Mouse (Mus musculus) ES-E14 (cell line): ENCODE results near the gene Cbll1.

Experiments used
- HCFC1 ChIP-seq: IDR thresholded peaks from 2 replicates; pipeline ENCODE4 v1.6.1; 2012; ENCODE audit warnings: low read length, inconsistent platforms, borderline replicate concordance; ENCODE audit not compliant: insufficient read depth
- MAFK ChIP-seq: IDR thresholded peaks from 2 replicates; pipeline ENCODE4 v1.6.1; 2014; ENCODE audit warnings: mild to moderate bottlenecking, low read depth, low read length, inconsistent platforms; ENCODE audit not compliant: insufficient read depth
- ZC3H11A ChIP-seq: IDR thresholded peaks from 2 replicates; pipeline ENCODE4 v1.6.1; 2012; ENCODE audit warnings: low read depth, mild to moderate bottlenecking, inconsistent platforms, low read length, borderline replicate concordance

GRCm38 (mm10) chr12:31511218-31511617 is 11.8 kb upstream of the Cbll1 start:
- no peak for TF ChIP-seq HCFC1
- TF ChIP-seq ZC3H11A: no peak
- TF ChIP-seq MAFK: no peak
